Mouse (Mus musculus) gastrocnemius, adult 8-10 months (tissue): Measurements from ENCODE around the gene Lingo1. TPM values are rescaled to one million over a fixed set of nuclear protein-coding genes. Genes with fewer than 3 reads are reported as not detected.

ENCODE experiments used
- DNase-seq, 2 experiments: peaks; one replicate each; pipeline ENCODE4 v3.0.0; 2022; ENCODE audit warnings: low spot score in 2 of 2
- total RNA-seq, 4 experiments: library from RNA; stranded (reverse); gene quantifications; 2 replicates each; pipeline ENCODE4 v1.2.4; 2022

Lingo1 gene
- total RNA-seq, 4 experiments from 2014 or later: 0.22 to 0.92 (median 0.67) TPM

DNA sequence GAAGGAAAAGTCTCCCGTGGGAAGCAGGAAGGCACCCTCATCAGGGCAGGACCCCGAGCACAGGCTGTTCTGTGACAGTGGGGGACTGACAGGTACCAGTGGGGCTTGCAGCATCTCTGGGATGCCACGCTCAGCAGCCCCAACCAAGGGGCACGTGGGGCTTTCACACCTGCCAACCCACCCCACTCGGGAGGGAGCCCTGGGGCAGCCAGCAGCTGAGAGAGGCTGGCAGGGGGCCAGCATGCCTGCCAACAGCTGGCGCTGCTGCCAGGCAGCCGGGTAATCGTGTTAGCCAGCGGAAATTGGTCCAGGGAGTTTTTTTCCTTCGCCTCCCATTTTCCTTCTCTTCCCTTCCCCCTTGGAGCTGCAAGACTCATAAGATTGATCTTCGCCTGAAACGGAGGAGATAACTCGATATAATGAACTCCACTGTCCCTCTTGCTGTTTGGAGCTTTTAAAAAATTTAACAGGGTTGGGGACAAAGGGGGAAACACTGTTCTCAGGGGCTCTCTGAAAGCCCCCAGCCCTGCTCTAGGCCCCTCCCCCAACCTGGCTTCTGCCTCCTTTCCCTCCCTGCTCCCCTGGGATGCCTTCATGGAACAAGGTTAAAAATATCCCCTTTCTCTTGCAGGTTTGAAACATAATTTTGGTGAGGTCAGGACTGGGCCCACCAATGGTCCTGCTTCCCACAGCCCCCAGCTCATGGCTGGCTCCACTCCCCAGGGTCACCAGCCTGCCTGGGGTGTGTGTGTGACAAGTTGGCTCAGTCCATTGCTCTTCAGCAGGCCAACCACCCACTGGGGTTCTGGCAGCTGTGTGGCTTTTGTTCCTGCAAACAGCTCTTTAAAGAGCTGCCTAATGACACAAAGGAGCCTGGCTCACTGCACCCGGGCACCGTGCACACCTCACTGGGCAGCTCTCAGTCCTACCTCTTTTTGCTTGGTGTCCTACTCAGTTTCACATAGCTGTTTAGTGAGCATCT lies 68.3 kb downstream of the Lingo1 start:
- peak; percentile 32 to 62 for DNase-seq

DNA sequence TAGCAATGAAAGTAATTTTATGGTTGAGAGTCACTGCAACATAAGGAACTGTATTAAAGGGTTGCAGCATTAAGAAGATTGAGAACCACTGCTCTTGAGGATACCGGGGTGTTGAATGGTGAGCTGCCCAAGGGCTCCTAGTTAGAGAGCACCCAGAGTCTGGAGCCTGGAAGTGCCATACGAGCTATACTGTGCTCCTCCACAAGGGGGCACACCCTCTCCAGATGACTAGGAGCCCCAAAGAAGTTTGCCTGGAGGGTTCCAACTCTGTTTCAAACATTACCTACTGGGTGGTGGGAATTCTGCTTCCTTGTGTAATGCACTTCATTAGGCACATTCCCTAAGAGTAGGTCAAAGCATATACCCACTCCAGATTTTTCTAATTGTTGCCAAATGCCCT lies 70.5 kb downstream of the Lingo1 start:
- DNase-seq: peak; percentile 54 to 60

DNA sequence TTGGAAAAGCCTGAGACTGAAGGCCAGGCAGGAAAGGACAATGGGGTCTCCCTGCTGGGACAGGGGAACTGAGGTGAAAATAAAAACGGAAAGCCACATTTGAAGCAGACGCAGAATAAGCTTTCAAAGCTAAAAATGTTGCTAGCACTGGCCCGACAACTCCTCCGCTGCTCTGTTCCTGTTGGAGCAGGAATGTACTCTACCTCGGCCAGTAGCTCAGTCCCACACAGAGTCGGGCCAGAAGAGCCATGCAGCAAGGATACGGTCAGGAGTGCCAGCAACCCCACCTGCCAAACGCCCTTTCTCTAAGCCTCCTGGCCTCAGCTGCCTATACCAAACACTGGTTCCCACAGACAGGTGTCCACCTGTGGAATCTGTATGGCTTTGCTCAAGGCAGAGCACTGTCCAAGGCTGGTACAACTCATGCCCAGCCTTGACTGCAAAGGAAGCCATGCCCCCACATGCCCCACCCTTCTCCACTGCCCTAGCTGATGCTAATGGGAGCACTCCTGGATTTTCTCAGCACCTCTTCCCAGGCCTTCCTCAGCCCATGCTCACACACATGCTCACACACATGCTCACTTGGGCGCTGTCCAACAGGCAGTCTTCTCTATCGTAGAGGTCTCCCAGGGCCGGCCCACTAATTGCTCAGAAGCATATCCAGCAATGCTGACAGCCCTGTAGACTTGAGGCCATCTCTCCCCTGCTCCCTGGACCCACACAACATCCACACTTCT lies 74.0 kb downstream of the Lingo1 start:
- DNase-seq: no peak

- DNase-seq: no peak
These were observed 77.3 kb downstream of the Lingo1 start for GRCm38 (mm10) chr9:56718984-56719383.

GRCm38 (mm10) chr9:56716565-56716964 lies 79.7 kb downstream of the Lingo1 start:
- no peak for DNase-seq

DNA sequence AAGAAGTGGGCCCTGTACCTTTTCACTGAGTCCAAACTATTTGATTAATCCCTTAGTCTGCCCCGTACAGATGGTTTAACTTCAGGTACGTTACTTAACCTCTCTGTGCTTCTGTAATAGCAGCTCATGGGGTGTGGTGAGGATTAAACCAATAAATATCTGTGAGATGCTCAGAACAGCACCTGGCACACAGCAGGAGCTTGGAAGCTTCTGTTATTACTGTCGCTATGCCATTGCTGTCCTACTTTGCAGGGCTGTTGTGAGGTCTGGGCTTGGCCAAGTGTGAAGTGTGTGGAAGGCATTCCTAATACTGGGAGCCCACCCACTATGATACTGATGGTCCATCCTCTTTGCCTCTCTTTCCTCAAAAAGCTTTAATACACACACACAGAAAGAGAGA lies 80.2 kb downstream of the Lingo1 start:
- no peak for DNase-seq

- DNase-seq: no peak
These were observed 81.9 kb downstream of the Lingo1 start for GRCm38 (mm10) chr9:56714391-56714790.

GRCm38 (mm10) chr9:56712667-56713369 lies 83.5 kb downstream of the Lingo1 start:
- DNase-seq: peak; percentile 74 to 79

DNA sequence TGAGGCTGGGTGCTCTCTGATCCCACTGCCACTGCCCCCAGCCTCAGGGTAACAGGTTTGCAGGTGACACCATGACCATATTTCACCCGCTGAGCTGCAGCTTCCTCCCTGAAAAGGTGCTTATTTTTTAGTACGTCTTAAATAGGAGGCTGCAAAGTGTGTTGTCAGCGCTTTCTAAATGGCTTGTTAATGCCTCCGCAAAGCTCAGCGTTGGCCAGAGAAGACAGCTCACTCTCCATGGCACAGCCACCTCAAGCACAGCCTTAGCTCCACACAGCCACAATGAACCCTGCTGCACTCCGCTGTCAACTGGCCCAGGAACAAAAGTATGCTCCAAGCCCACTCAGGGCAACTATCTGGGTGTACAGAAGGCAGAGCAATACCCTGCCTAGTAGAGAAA lies 85.3 kb downstream of the Lingo1 start:
- no peak for DNase-seq

DNA sequence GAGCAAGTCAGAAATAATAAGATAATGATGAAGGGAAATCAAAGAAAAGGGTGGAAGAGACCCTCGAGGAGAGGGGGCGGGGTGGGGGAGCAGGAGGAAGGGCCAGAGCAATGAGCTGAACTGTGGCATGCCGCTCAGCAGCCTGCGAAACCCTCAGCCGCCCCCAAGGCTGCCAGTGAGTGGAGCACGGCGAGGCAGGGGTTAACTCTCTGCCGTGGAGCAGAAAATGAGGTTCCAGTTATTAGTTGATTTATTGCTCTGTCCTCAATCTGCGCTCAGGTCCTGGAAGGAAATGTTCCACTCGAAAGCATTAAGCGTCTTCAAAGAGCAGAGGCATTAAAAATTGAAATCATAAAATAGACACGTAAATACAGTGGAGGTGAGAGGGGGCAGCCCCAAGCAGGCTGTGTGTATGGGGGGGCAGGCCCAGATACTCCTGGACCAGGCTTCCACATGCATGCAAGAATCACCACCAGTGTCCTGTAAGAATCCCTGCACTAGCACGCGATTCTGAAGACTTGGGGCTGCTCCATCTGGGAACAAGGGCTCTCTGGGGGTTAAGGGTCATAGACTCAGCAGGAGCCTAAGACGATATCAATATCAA lies 89.7 kb downstream of the Lingo1 start:
- no peak for DNase-seq

DNA sequence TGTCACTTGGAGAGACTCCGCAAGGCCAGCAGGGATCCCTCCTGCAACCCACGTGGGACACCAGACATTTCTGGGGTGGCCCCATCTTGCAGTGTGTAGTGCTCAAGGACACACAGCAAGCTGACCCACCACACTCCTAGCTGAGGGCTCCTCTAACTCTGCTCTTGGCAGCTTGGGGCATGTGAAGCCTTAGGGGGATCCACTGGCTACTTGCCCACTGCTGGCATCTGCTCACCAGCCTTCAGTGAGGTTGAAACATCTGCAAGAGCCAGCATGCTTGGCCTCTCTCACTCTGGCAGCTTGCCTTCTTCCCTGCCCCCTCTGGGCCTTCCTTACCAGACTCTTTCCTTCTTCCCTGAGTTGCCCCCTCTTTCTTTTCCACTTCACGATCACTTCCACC lies 94.9 kb downstream of the Lingo1 start:
- no peak for DNase-seq

- no peak for DNase-seq
These were observed 95.4 kb downstream of the Lingo1 start for GRCm38 (mm10) chr9:56700866-56701265.

GRCm38 (mm10) chr9:56698715-56699370 lies 97.4 kb downstream of the Lingo1 start:
- DNase-seq: no peak

GRCm38 (mm10) chr9:56694079-56694478 lies 102.2 kb downstream of the Lingo1 start:
- no peak for DNase-seq

- no peak for DNase-seq
These were observed 105.0 kb downstream of the Lingo1 start for GRCm38 (mm10) chr9:56691226-56691625.

DNA sequence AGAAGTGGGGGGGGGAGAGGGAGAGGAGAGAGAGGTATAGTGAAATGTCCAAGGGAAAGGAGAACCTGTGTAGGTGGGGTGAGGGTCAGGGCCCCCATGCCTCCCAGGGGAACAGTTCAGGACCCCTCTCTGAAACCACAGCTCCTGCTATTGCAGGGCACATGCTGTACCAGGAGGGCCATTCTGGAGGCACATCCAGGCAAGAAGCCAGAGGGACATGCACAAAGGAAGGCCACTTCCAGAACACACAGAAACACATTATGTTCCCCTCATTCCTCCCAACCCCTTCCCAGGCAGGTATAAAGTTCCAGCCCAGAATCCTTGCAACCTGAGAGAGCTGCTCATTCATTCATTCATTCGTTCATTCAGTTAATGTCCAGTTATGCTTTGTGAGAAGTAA lies 105.6 kb downstream of the Lingo1 start:
- DNase-seq: no peak

DNA sequence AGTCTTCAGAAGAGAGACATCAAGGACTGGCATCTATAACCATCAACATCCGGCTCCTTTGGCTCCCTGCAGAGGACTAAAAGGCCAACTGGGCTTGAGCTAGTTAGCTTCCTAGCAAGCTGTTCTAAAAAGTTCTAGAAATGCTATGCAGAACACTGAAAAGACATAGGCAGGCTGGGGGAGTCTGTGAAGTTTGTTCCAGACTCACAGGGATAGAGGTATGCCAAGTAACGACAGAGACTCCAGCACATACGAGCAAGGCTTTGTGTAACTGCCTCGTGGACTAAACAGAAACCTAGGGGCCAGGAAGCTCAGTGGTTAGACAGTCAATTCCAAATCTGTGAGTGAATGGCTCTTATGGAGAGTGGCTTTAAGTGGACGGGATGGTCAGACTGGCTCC lies 108.8 kb downstream of the Lingo1 start:
- no peak for DNase-seq

DNA sequence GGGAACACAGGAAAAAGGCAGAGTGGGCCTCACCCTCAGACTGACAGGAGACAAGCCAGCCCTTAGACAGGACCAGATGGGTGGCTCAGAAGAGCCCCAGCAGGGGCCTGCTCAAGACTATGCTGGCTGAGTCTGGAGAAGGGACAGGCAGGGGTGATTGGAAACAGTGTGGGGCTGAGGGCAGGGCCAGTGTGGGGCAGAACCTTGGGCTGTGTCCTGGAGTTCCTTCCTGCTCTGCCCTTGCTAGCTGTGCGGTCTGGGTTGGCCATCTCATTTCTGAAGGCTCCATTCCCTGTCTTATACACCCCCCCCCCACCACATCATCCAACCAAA lies 109.2 kb downstream of the Lingo1 start:
- DNase-seq: no peak

GRCm38 (mm10) chr9:56686339-56687144 lies 109.7 kb downstream of the Lingo1 start:
- DNase-seq: no peak

DNA sequence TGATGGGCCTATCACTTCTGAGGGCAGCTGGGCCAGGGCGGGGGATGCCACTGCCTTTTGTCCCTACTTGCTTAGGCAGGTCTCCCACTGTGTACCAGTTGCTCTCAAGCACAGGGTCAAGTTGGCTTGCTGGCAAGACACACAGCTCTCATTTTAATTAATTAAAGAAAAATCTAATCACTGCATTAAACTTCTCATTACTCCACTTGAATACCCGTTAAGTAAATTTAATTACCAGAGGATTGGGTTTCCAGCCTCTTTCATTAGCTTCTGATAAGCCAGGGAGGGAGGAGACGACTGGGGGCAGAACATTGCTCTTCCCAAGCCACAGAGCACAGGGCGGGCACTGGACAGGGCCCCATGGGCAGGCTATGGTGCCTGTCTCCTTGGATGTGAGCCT lies 113.4 kb downstream of the Lingo1 start:
- no peak for DNase-seq
